8 mouse cellular contexts compared by ENCODE assay signal in the genomic region with DNA sequence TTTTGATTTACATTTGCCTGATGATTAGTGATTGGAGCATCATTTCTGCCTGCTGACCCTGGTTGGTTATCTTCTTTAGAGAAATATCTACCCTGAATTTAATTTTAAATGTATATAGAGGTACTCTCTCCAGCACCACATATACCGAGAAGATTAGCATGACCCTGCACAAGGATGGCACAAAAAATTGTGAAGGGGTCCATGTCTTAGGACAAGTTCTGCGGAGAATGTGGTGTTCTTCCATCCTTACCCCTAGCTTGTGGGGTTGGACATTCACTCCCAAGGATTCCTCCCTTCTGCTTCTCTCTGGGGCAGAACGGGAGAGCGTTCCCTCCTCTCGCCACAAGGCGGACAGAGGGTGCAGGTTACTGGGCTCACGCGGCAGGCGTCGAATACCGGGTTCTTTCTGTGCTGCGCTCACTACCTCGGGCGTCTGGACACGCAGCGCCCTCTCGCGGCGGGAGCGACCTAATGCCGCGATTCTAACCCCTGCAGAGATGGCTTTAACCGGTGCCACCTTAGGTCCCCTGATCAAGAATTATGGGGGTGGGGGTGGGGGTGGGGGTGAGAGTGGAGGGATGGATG.
DNase-seq lines count a peak whose midpoint lies in the region; ATAC-seq and TF ChIP-seq lines count a peak whose summit lies in the region.

No protein-coding gene starts in this region.

- no peak overlapping the region for H3K4me2 ChIP-seq in forebrain, embryonic 16.5 days (ENCODE audit: low read length)
- no peak overlapping the region for H3K4me2 ChIP-seq in lung, embryonic 15.5 days

- peaks cover 2% of the 10 kb centered on the region for H3K4me1 ChIP-seq in ES-Bruce4 (ENCODE audit: control insufficient read depth, insufficient read depth, low read length)
- H3K4me1 ChIP-seq in forebrain, embryonic 16.5 days (replicated peaks; ENCODE audit: control insufficient read depth, insufficient read depth, low read length): no peaks in the 10 kb centered on the region
- no peaks in the 10 kb centered on the region for H3K4me1 ChIP-seq in lung, embryonic 15.5 days

- H3K4me3 ChIP-seq in ES-Bruce4 (ENCODE audit: low read depth, low read length): no peak overlapping the region
- no peak overlapping the region for H3K4me3 ChIP-seq in forebrain, embryonic 16.5 days (replicated peaks; ENCODE audit: low read length)
- no peak overlapping the region for H3K4me3 ChIP-seq in lung, embryonic 15.5 days

- ATAC-seq in forebrain, embryonic 16.5 days: peak; percentile 84
- peak; percentile 93 to 100 for ATAC-seq in hematopoietic stem cell, adult 5-6 weeks (replicated peaks in 1 of 2; ENCODE audit: insufficient read depth in 1 of 2, low FRiP score in 2 of 2, low TSS enrichment in 1 of 2, low read depth in 1 of 2, poor library complexity in 2 of 2, severe bottlenecking in 2 of 2)
- peak; percentile 81; the same call in 1 of the 2 replicates for ATAC-seq in lung, embryonic 15.5 days (ENCODE audit: borderline replicate concordance, extremely low read depth, low FRiP score, low TSS enrichment)

- no peak for TF ChIP-seq EP300 in ES-Bruce4 (IDR thresholded peaks at IDR 0.05; ENCODE audit: insufficient read depth, low read depth, low read length)

- H3K9me3 ChIP-seq in ES-Bruce4 (replicated peaks; ENCODE audit: control insufficient read depth, insufficient read depth, low read length, poor library complexity, severe bottlenecking): no peaks in the 10 kb centered on the region
- H3K9me3 ChIP-seq in forebrain, embryonic 16.5 days (ENCODE audit: control insufficient read depth, low read length): no peaks in the 10 kb centered on the region
- H3K9me3 ChIP-seq in lung, embryonic 15.5 days: no peaks in the 10 kb centered on the region

- no peaks in the 10 kb centered on the region for H3K36me3 ChIP-seq in ES-Bruce4 (ENCODE audit: control insufficient read depth, insufficient read depth, low read length, poor library complexity, severe bottlenecking)
- no peaks in the 10 kb centered on the region for H3K36me3 ChIP-seq in forebrain, embryonic 16.5 days (ENCODE audit: control insufficient read depth, insufficient read depth)
- no peaks in the 10 kb centered on the region for H3K36me3 ChIP-seq in lung, embryonic 15.5 days

- 7% methylated on average over 23 of the region's 23 CpGs for WGBS in forebrain, embryonic 16.5 days
- WGBS in lung, embryonic 15.5 days: 7% methylated on average over 23 of the region's 23 CpGs

- TF ChIP-seq CTCF in ES-Bruce4 (IDR thresholded peaks at IDR 0.05; ENCODE audit: low read depth, low read length): peak; percentile 88

- no peaks in the 10 kb centered on the region for H3K27me3 ChIP-seq in ES-Bruce4 (ENCODE audit: control insufficient read depth, insufficient read depth, low read length, poor library complexity, severe bottlenecking)
- H3K27me3 ChIP-seq in forebrain, embryonic 16.5 days (replicated peaks; ENCODE audit: control insufficient read depth, insufficient read depth, low read length): no peaks in the 10 kb centered on the region
- H3K27me3 ChIP-seq in lung, embryonic 15.5 days: no peaks in the 10 kb centered on the region

- TF ChIP-seq POLR2A in ES-Bruce4 (IDR thresholded peaks at IDR 0.05; ENCODE audit: insufficient read depth, low read length): no peak

- H3K9ac ChIP-seq in ES-Bruce4 (ENCODE audit: low read depth, poor library complexity, severe bottlenecking): no peak overlapping the region
- no peak overlapping the region for H3K9ac ChIP-seq in forebrain, embryonic 16.5 days (replicated peaks; ENCODE audit: low read depth, low read length)
- no peak overlapping the region for H3K9ac ChIP-seq in lung, embryonic 15.5 days

- peak; percentile 44 for DNase-seq in cerebellum, adult 11-12 months
- peak; percentile 29 to 60 for DNase-seq in layer of hippocampus, adult 8-10 months (ENCODE audit: low spot score in 2 of 2)
- peak; percentile 61 for DNase-seq in ovary, adult 18-20 months (ENCODE audit: low spot score)
- peak; percentile 68 to 73 for DNase-seq in thymus, adult 18-20 months

- H3K27ac ChIP-seq in ES-Bruce4 (ENCODE audit: insufficient read depth, low read length): no peak overlapping the region
- H3K27ac ChIP-seq in forebrain, embryonic 16.5 days (ENCODE audit: low read length): no peak overlapping the region
- H3K27ac ChIP-seq in lung, embryonic 15.5 days: no peak overlapping the region
